Mouse (Mus musculus): ENCODE data around the gene Fam45a.

GRCm38 (mm10) chr19:60871366-60871765 is 60.0 kb downstream of the Fam45a start:
- TF ChIP-seq POLR2A (IDR thresholded peaks at IDR 0.05; ENCODE audit: extremely low read depth, insufficient read depth, low read length) (no peak), CTCF (IDR thresholded peaks at IDR 0.05; ENCODE audit: extremely low read depth, insufficient read depth, low read length) (no peak)
